Mouse (Mus musculus): ENCODE results near the gene Etfa.

DNA sequence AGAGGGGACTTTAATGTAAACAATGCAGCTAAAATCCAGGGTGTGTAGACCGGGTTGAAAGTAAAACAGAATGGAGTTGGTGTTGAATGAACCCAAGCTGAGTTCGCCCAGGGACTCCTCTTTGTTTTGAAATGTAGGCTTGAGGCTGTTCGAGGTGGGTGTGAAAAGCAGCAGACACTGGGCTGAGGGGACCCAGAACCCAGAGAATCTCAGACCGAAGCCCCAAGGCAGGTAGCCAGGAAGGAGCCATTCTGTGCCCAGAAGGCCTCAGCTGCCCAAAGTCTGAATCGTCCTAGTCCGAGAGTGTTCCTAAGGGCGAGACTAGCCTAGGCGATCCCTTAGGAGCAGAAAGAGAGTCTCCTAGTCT, 31.3 kb upstream of the Etfa start:
- TF ChIP-seq CTCF (IDR thresholded peaks at IDR 0.05; ENCODE audit: low read depth) (no peak), EP300 (IDR thresholded peaks at IDR 0.05; ENCODE audit: low read depth) (no peak)
